Mouse (Mus musculus): ENCODE data around the gene Smurf2. TPM values are rescaled to one million over a fixed set of nuclear protein-coding genes. Genes with fewer than 3 reads are reported as not detected.

Smurf2 gene
- 13.3 and 14.3 TPM in 2 replicates for polyA plus RNA-seq (2014; fragmentation: Nextera tagmentation; extraction: Ambion mirVana)

DNA sequence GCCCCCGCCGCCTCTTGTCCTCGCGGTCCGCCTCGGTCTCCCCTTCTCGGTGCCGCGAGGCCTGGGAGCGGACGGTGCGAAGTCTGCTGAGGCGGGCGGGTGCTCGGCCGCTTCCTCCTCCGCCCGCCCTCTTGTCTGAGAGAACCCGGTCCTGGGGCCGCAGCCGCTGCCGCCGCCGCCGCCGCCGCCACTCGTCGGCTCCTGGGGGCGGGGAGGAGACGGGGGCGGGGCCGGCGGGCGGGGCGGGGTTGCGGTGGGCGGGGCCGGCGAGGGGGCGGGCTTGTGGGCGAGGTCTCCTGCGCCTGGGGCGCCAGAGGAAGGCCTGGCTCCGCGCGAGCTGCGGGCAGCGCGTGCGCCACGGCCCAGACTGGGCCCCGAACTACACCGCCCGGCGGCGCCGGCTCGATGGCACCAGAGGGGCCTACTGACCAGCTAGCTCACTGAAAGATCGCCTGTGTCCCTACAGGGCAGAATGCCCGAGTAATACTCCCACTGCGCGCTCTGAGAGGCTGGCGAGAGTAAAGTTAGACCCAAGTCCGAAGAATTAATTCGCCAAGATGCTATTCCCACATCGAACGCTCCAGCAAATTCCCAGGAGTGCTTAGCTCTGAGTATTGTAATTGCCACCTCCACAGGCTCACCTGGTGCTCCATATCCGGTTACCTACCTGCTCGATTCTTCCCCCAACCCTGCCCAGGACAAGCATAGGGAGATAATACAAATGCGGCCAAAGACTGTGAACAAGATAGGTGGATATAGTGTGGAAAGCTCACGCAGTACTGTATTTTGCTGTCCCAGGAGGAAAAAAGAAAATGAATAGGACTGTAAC lies at the start of gene Smurf2:
TSS of gene Smurf2 (minus strand) at position 165 of the 829 bp plus-strand sequence.
- Histone ChIP-seq H3K27me3 (ENCODE audit: control insufficient read depth, insufficient read depth, low read length) (no peaks in the 10 kb centered on the region), H3K9me3 (replicated peaks; ENCODE audit: control insufficient read depth, low read length) (no peaks in the 10 kb centered on the region), H3K4me3 (ENCODE audit: low read depth, low read length) (peak within 1 kb of the TSS; percentile 95), H3K27ac (ENCODE audit: low read depth, low read length) (peak within 1 kb of the TSS; percentile 94), H3K4me2 (peak within 1 kb of the TSS; percentile 88), H3K36me3 (ENCODE audit: control insufficient read depth, insufficient read depth, low read length) (no peaks in the 10 kb centered on the region), H3K4me1 (ENCODE audit: control insufficient read depth, insufficient read depth, low read length) (peaks cover 12% of the 10 kb centered on the region; the same call in 1 of the 2 replicates), H3K9ac (ENCODE audit: low read depth, low read length) (peak within 1 kb of the TSS; percentile 94)
- 4% methylated on average over 45 of the region's 72 CpGs for WGBS (ENCODE audit: insufficient replicate concordance)
- ATAC-seq (replicated peaks; ENCODE audit: insufficient number of reproducible peaks, low FRiP score, low TSS enrichment): peak; percentile 95

DNA sequence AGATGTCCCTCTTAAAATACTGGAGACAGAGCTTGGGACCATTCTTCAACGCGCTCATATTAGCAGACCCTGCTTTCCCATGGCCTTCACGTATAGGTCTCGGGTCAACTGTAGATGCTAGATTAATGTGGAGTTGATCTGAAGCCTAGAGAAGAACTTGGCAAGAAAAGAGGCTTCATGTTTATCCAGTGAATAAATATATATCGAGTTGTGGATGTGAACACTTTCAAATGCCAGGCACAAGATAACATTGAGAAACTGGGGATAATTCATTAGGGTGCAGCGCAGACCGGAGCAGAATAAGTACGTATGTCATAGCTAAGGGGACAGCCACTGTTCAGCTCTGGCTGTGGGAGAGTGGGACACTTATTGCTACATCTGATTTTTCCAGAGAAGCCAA lies 49.3 kb upstream of the Smurf2 start:
- no peak for ATAC-seq (replicated peaks; ENCODE audit: insufficient number of reproducible peaks, low FRiP score, low TSS enrichment)
- WGBS (ENCODE audit: insufficient replicate concordance): 91% methylated on average over 8 of the region's 8 CpGs
- no peak overlapping the region for H3K4me3 ChIP-seq (ENCODE audit: low read depth, low read length)
- no peak overlapping the region for H3K4me2 ChIP-seq
- H3K4me1 ChIP-seq (ENCODE audit: control insufficient read depth, insufficient read depth, low read length): no peaks in the 10 kb centered on the region
- H3K27ac ChIP-seq (ENCODE audit: low read depth, low read length): no peak overlapping the region
- H3K9me3 ChIP-seq (replicated peaks; ENCODE audit: control insufficient read depth, low read length): no peaks in the 10 kb centered on the region
- no peaks in the 10 kb centered on the region for H3K36me3 ChIP-seq (ENCODE audit: control insufficient read depth, insufficient read depth, low read length)
- H3K27me3 ChIP-seq (ENCODE audit: control insufficient read depth, insufficient read depth, low read length): no peaks in the 10 kb centered on the region
- H3K9ac ChIP-seq (ENCODE audit: low read depth, low read length): no peak overlapping the region

DNA sequence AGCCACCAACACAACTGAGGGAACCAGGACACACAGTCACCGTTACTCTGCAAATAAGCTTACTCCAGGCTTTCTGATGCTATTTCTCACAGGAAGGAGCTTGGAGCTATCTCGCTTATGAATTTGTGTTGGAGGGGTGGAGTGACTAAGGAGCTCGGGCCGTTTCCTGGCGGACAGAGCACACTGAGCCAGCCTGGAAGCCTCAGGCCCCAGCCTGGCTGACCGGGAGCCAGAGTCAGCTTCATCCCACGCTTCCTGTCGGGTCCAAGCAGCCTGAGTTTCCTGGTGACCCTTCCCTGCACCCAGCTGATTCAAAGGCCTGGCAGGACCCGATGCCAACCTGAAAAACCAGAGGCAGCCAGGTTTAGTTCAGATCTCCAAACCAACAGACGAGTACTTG lies 47.1 kb upstream of the Smurf2 start:
- no peak overlapping the region for H3K4me2 ChIP-seq

DNA sequence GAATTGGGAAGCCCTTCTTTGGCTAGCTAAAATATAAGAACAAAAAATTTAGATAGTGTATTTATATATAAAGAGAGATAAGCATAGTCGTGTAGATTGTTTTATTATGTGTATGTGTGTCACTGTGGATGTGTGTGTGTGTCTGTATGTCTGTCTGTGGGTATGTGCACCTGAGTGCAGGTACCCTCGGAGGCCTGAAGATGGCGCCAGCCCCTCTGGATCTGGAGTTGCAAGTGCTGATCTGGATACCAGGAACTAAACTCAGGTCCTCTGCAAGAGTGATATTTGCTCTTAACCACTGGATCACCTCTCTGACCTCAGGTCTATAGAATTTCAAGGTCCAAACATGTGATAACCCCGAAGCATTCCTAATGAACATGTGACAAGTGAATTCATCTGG lies 45.4 kb upstream of the Smurf2 start:
- ATAC-seq (replicated peaks; ENCODE audit: insufficient number of reproducible peaks, low FRiP score, low TSS enrichment): no peak
- Histone ChIP-seq H3K27me3 (ENCODE audit: control insufficient read depth, insufficient read depth, low read length) (no peaks in the 10 kb centered on the region), H3K36me3 (ENCODE audit: control insufficient read depth, insufficient read depth, low read length) (no peaks in the 10 kb centered on the region), H3K4me2 (no peak overlapping the region), H3K9ac (ENCODE audit: low read depth, low read length) (no peak overlapping the region), H3K9me3 (replicated peaks; ENCODE audit: control insufficient read depth, low read length) (no peaks in the 10 kb centered on the region), H3K4me1 (ENCODE audit: control insufficient read depth, insufficient read depth, low read length) (no peaks in the 10 kb centered on the region), H3K27ac (ENCODE audit: low read depth, low read length) (no peak overlapping the region), H3K4me3 (ENCODE audit: low read depth, low read length) (no peak overlapping the region)
- WGBS (ENCODE audit: insufficient replicate concordance): 85% methylated on average over 4 of the region's 4 CpGs

More for the DNA sequence above, 47.1 kb upstream of the Smurf2 start:
- WGBS (ENCODE audit: insufficient replicate concordance): 44% methylated on average over 10 of the region's 10 CpGs
- Histone ChIP-seq H3K4me1 (ENCODE audit: control insufficient read depth, insufficient read depth, low read length) (no peaks in the 10 kb centered on the region), H3K27ac (ENCODE audit: low read depth, low read length) (peak overlapping the region; percentile 24; the same call in 1 of the 2 replicates), H3K36me3 (ENCODE audit: control insufficient read depth, insufficient read depth, low read length) (no peaks in the 10 kb centered on the region), H3K4me3 (ENCODE audit: low read depth, low read length) (no peak overlapping the region), H3K9me3 (replicated peaks; ENCODE audit: control insufficient read depth, low read length) (no peaks in the 10 kb centered on the region), H3K9ac (ENCODE audit: low read depth, low read length) (no peak overlapping the region), H3K27me3 (ENCODE audit: control insufficient read depth, insufficient read depth, low read length) (no peaks in the 10 kb centered on the region)
- no peak for ATAC-seq (replicated peaks; ENCODE audit: insufficient number of reproducible peaks, low FRiP score, low TSS enrichment)

DNA sequence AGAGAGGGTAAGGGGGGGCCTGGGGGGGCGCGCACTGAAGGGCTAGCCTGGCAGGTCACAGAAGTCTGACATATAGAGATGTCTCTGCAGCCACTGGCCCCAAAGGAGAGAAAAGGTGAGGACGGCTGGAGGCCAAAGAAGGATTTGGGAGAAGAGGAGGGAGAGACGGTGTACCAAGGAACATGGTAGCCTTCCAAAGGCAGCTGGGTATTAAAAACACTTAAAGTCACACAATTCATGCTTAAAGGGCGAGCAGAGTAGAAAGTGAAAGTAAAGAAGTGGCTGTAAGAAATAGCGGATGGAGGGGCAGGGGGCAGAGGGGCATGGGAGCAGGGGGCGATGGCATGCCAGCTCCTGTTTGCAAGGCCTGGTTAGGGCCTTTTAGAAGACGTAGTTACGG lies 41.8 kb upstream of the Smurf2 start:
- H3K9ac ChIP-seq (ENCODE audit: low read depth, low read length): no peak overlapping the region
- ATAC-seq (replicated peaks; ENCODE audit: insufficient number of reproducible peaks, low FRiP score, low TSS enrichment): no peak
- no peaks in the 10 kb centered on the region for H3K4me1 ChIP-seq (ENCODE audit: control insufficient read depth, insufficient read depth, low read length)
- no peak overlapping the region for H3K4me3 ChIP-seq (ENCODE audit: low read depth, low read length)
- no peak overlapping the region for H3K4me2 ChIP-seq
- no peak overlapping the region for H3K27ac ChIP-seq (ENCODE audit: low read depth, low read length)
- H3K36me3 ChIP-seq (ENCODE audit: control insufficient read depth, insufficient read depth, low read length): no peaks in the 10 kb centered on the region
- WGBS (ENCODE audit: insufficient replicate concordance): 81% methylated on average over 9 of the region's 9 CpGs
- H3K27me3 ChIP-seq (ENCODE audit: control insufficient read depth, insufficient read depth, low read length): no peaks in the 10 kb centered on the region
- H3K9me3 ChIP-seq (replicated peaks; ENCODE audit: control insufficient read depth, low read length): no peaks in the 10 kb centered on the region; the same call in 1 of the 2 replicates

DNA sequence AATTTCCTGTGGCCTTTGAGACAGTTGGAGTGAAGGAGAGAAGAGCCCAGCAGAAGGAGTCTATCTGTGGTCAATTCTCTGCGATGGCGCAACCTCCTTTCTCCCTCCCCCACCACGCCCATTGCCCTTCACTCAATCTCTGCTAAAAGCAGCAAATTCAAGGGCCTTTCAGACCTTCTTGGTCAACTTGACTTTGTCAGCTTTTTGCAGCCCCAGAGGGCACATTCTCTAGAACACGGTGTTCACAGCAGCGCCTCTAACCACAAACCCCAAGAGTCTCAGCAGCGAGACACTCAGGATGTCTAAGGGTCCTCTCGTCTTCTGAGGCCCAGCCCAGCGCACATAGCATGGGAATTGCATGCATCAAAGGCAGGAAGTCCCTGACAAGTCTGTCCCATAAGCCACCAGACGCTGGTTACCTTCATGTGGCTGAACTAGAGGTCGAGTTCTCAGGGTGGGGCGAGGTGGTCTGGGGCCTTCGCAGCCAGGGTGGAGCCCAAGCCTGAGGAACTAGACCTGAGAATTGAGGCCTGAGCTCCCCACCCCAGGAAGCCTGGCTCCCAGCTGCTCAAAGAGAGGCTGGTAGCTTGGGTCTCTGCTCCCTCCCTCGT lies 41.1 kb upstream of the Smurf2 start:
- WGBS (ENCODE audit: insufficient replicate concordance): 58% methylated on average over 13 of the region's 13 CpGs
- no peak overlapping the region for H3K9ac ChIP-seq (ENCODE audit: low read depth, low read length)
- ATAC-seq (replicated peaks; ENCODE audit: insufficient number of reproducible peaks, low FRiP score, low TSS enrichment): no peak
- no peak overlapping the region for H3K4me3 ChIP-seq (ENCODE audit: low read depth, low read length)
- H3K4me1 ChIP-seq (ENCODE audit: control insufficient read depth, insufficient read depth, low read length): no peaks in the 10 kb centered on the region
- H3K4me2 ChIP-seq: no peak overlapping the region
- H3K27me3 ChIP-seq (ENCODE audit: control insufficient read depth, insufficient read depth, low read length): no peaks in the 10 kb centered on the region
- no peaks in the 10 kb centered on the region; the same call in 1 of the 2 replicates for H3K9me3 ChIP-seq (replicated peaks; ENCODE audit: control insufficient read depth, low read length)
- H3K36me3 ChIP-seq (ENCODE audit: control insufficient read depth, insufficient read depth, low read length): no peaks in the 10 kb centered on the region
- H3K27ac ChIP-seq (ENCODE audit: low read depth, low read length): no peak overlapping the region

DNA sequence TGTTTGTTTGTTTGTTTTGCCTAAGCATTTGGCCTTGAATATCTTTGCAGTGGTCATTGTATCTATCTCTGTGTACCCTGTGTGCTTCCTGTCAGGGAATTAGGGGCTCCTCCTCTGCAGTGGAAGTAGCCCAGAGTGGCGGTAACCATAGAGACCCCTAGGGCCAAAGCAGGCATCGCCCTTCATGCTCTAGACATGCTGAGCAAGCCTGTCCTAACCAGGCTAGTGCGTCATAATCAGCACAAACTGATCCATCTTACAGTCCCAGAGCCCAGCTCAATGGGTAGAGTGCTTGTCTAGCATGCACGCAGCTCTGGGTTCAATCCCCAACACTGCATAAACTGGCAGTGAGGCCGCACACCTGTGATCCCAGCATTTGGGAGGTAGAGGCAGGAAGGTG lies 38.6 kb upstream of the Smurf2 start:
- 86% methylated on average over 5 of the region's 5 CpGs for WGBS (ENCODE audit: insufficient replicate concordance)
- Histone ChIP-seq H3K36me3 (ENCODE audit: control insufficient read depth, insufficient read depth, low read length) (no peaks in the 10 kb centered on the region), H3K4me2 (no peak overlapping the region), H3K9ac (ENCODE audit: low read depth, low read length) (no peak overlapping the region), H3K4me1 (ENCODE audit: control insufficient read depth, insufficient read depth, low read length) (no peaks in the 10 kb centered on the region), H3K4me3 (ENCODE audit: low read depth, low read length) (no peak overlapping the region), H3K9me3 (replicated peaks; ENCODE audit: control insufficient read depth, low read length) (no peaks in the 10 kb centered on the region; the same call in 1 of the 2 replicates), H3K27me3 (ENCODE audit: control insufficient read depth, insufficient read depth, low read length) (no peaks in the 10 kb centered on the region), H3K27ac (ENCODE audit: low read depth, low read length) (no peak overlapping the region)
- no peak for ATAC-seq (replicated peaks; ENCODE audit: insufficient number of reproducible peaks, low FRiP score, low TSS enrichment)

DNA sequence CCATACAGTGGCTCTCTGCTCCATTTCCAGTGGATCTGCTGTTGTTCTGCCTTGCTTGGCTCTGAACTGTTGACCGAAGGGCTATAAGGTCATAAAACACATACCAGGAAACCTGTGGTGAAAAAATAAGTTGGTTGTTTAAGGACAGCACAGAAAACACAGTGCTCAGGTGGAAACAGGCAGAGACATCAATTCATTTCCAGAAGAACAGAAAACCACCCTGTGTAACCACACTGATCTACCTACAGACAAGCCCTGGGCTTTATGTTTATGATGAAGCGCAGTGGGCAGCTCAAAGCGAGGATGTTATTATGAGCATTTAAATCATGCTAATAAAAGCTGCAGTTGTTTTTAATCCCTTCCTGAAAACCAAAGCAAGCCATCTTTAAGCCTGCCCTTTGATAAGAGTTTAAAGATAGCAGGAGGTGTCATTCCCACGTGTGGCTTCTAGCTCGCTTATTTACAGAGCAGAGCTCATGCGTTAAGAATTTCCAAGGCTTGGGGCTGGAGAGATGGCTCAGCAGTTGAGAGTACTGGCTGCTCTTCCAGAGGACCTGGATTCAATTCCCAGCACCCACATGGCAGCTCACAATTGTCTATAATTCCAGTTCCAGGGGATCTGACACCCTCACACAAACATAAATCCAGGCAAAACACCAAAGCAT lies 38.0 kb upstream of the Smurf2 start:
- Histone ChIP-seq H3K4me2 (no peak overlapping the region), H3K27me3 (ENCODE audit: control insufficient read depth, insufficient read depth, low read length) (no peaks in the 10 kb centered on the region), H3K9ac (ENCODE audit: low read depth, low read length) (no peak overlapping the region), H3K4me1 (ENCODE audit: control insufficient read depth, insufficient read depth, low read length) (no peaks in the 10 kb centered on the region), H3K27ac (ENCODE audit: low read depth, low read length) (no peak overlapping the region), H3K36me3 (ENCODE audit: control insufficient read depth, insufficient read depth, low read length) (no peaks in the 10 kb centered on the region), H3K9me3 (replicated peaks; ENCODE audit: control insufficient read depth, low read length) (no peaks in the 10 kb centered on the region; the same call in 1 of the 2 replicates), H3K4me3 (ENCODE audit: low read depth, low read length) (no peak overlapping the region)
- 61% methylated on average over 6 of the region's 6 CpGs for WGBS (ENCODE audit: insufficient replicate concordance)
- ATAC-seq (replicated peaks; ENCODE audit: insufficient number of reproducible peaks, low FRiP score, low TSS enrichment): no peak

All from heart, embryonic 11.5 days (tissue).